Mouse (Mus musculus): ENCODE data around the gene Cib4.

Gene Cib4

GRCm38 (mm10) chr5:30574367-30574766 lies 28.7 kb upstream of the Cib4 start:
- no peak for DNase-seq (ENCODE audit: low spot score in 2 of 2)

DNA sequence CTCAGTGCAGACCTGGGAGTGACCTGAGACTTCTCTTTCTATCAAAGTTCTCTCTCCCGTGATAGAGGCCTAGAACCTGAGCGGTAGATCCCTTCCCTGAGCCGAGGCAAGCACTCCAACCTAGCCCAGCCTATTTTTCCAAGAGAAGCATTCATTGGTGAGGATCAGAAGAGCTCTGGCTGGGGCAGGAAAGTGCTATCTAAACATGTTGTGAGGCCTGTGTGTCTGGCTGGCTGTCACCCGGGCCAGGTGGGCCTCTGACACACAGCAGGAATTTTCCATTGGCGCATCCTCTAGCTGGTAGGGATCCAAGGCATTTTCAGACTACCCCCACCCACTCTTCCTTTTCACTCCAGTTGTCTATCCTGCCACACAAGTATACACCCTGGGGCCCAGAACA lies 26.2 kb upstream of the Cib4 start:
- no peak for DNase-seq (ENCODE audit: low spot score in 2 of 2)

DNA sequence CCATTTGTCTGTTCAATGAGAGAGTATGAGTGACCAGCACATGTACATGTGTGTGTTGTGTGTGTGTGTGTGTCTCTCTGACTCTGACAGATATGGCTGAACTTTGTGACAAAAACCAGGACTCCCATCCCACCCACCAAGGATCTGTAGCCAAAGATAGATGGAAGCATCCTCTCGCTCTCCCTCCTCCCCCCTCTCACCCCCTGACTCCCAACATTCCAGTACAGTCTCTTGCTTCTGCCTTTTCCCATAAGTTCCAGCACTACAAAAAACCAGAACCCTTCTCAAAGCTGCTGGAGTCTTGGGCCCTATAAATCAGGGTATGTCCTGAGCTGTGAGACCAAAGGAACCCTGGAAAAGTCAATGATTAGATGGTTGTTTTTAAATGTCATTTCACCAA lies 22.8 kb upstream of the Cib4 start:
- DNase-seq (ENCODE audit: low spot score in 2 of 2): no peak

GRCm38 (mm10) chr5:30559986-30560493 lies 14.4 kb upstream of the Cib4 start:
- no peak for DNase-seq (ENCODE audit: low spot score in 2 of 2)

- DNase-seq (ENCODE audit: low spot score in 2 of 2): no peak
Measured at GRCm38 (mm10) chr5:30559421-30559820, 13.8 kb upstream of the Cib4 start.

- no peak for DNase-seq (ENCODE audit: low spot score in 2 of 2)
Measured at GRCm38 (mm10) chr5:30556284-30556683, 10.6 kb upstream of the Cib4 start.

DNA sequence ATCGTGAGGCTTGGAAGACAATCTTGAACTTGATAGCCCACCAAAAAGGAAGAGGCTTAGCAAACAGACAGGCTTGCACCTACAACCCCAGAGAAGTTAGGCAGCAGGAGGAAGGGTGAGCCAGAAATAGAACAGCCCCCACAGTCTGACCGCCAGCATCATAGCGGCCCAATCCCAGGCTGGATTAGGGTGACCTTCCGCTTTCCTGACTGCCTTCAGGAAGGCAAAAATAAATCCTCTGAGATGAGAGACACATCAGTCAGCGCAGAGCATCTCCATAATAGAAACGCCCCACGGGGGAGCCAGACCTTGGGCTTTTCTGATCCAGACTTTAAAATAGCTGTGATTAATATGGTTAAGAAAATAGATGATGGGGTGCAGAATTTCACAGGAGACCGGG lies 9.3 kb upstream of the Cib4 start:
- DNase-seq (ENCODE audit: low spot score in 2 of 2): no peak

DNA sequence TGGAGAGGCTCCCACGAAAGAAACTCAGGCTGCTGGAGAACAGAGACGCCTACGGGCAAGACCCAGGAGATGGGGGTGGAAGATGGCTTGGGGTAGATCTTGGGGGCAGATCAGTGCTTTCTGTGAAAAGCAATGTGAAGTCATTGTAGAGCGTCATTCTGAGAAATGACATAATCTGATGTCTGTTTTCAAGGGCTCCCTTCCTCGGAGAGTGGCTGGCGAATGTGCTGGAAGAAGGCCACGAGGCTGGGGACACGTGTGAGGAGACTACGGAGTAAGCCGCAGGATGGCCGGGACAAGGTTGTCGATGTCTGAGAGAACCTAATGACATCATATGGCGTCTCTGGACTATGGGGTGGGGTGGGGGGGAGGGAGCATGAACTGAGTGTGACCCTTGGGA lies 8.3 kb upstream of the Cib4 start:
- DNase-seq (ENCODE audit: low spot score in 2 of 2): no peak

DNA sequence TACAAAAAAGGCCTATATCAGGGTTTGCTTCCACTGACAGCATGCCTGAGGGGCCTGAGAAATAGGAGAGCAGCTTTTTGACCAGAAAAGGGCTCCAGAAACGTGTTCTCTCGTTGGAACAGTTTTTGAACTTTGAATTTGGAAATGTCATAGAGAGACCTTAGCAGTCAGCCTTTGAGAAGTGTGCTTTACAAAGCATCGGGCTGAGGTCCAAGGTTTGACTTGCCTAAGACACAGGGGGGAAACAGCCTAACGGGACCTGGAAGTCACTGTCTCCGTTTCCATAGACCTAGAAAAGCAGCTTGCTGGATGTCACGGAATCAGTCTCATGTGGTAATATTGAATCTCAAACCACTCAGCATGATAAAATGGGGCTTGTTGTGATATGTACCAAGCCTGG lies 6.4 kb upstream of the Cib4 start:
- no peak for DNase-seq (ENCODE audit: low spot score in 2 of 2)

GRCm38 (mm10) chr5:30551022-30551638 lies 5.5 kb upstream of the Cib4 start:
- DNase-seq (ENCODE audit: low spot score in 2 of 2): peak in 1 of 2 experiments; percentile 6

DNA sequence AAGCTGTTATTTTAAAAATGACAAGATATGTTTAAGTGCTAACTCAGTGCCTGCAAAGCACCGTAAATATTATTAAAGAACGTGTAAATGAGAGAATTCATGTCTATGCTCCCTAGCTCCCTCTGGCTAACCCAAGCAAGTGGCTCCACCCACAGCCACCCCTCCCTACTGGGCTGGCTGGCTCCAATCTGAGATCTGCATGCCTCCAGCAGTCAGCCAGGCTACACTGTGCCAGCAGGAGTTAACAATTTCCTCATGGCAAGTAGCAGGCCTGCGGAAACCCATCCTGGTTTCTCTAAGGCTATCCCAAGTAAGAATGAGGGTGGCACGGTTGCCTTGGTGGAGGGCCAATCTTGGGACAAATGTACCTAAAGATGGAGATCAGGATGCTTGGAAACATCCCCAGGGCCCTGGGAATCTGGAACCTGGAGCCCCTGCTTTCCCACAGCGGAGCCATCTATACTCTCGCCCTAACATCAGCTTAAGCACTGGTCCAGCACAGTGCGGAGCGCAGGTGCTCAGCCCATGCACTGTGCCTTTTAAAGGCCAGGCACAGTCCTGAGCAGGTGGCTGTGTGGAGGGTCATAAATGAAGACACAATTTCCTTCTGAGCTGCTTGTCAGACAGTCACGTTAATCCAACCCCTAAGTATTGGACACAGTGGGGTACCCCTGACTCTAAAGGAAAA lies 4.8 kb upstream of the Cib4 start:
- DNase-seq (ENCODE audit: low spot score in 2 of 2): peak; percentile 42 to 65

DNA sequence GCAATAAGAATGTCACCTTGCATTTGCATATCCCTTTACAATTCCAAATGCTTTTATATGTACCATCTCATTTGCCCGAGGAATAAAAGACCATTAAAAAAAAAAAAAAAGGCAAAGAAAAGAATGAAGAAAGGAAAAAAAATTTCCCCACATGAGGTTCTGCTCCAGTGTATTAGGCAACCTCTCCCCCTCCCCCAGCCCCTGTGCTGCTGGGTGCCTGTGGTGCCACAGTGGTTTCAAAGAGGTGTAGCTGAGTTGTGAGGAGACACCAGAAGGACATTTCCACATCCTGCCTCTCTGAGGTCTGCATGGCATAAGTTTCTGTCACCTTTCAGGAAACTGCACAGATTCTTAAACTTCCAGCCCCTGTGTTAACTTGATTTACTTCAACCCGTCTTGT lies 3.0 kb upstream of the Cib4 start:
- DNase-seq (ENCODE audit: low spot score in 2 of 2): no peak

- no peak for DNase-seq (ENCODE audit: low spot score in 2 of 2)
Measured at GRCm38 (mm10) chr5:30536051-30536570, 9.5 kb downstream of the Cib4 start.

DNA sequence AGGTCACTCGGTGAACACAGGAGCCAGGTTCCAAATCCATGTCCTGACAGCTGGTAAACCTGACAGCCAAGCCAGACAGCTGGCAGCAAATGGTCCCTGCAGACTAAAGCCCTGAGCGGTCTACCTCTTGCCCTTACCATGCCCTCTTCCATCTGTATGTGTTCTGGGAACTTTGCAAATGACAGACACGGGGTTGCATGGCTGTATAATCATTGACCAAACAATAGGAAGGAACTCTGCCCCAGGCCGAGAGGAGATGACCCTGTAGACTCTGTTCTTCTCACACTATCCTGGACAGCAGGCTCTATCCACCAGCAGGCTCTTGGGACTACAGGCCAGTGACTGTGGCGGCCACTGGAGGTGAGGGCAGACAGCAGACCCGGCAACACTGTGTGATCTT lies 11.0 kb downstream of the Cib4 start:
- no peak for DNase-seq (ENCODE audit: low spot score in 2 of 2)

DNA sequence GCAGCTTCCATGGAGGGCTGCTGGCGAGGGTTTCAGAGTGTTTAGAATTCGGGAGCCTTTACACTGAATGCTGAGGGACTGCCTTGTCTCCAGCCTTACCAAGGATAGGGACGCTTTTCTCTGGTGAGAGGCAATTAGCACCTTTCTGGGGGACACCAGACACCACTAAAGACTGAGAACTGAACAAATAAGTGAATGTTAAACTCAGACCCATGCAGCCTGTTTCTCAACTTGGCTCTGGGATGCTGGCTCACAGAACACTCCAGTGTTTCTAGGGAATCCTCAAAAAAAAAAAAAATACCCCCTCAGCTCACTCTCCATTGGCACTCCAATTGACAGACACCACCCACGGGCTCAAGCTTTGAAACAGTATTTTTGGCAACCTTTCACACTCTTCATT lies 16.7 kb downstream of the Cib4 start:
- no peak for DNase-seq (ENCODE audit: low spot score in 2 of 2)

- DNase-seq (ENCODE audit: low spot score in 2 of 2): no peak
Measured at GRCm38 (mm10) chr5:30527129-30527528, 18.5 kb downstream of the Cib4 start.

GRCm38 (mm10) chr5:30525920-30526836 lies 19.5 kb downstream of the Cib4 start:
- peak in 1 of 2 experiments; percentile 11 for DNase-seq (ENCODE audit: low spot score in 2 of 2)

- DNase-seq (ENCODE audit: low spot score in 2 of 2): no peak
Measured at GRCm38 (mm10) chr5:30524213-30524612, 21.4 kb downstream of the Cib4 start.

- DNase-seq (ENCODE audit: low spot score in 2 of 2): no peak
Measured at GRCm38 (mm10) chr5:30523131-30523530, 22.5 kb downstream of the Cib4 start.

- no peak for DNase-seq (ENCODE audit: low spot score in 2 of 2)
Measured at GRCm38 (mm10) chr5:30522406-30522805, 23.2 kb downstream of the Cib4 start.

GRCm38 (mm10) chr5:30520214-30520732 lies 25.4 kb downstream of the Cib4 start:
- DNase-seq (ENCODE audit: low spot score in 2 of 2): no peak

DNA sequence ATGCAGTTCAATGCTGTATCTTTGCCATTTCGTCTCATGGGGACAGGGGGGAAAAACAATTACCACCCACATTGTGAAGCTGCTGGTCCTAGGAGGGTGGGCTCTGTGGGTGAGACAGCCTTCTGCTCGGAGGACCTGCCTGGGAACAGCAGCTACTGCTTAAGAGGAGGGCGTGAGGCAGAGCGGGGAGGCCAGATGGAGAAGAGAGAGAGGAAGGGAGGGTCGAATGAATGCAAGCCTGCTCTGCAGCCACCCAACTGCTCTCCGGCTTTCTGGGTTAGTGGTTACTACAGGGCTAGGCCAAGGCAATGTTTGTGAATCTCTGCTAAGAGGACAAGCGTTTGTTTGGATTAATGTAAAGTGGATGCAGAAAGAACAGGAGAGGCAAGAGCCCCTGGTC lies 26.1 kb downstream of the Cib4 start:
- DNase-seq (ENCODE audit: low spot score in 2 of 2): no peak

All from urinary bladder, postnatal 36 days (tissue).